Mouse (Mus musculus): ENCODE measurements at regions not wholly inside any gene's neighbourhood (a gene's known extent, or its start where the extent isn't known, plus 50 kb on each side); places are given as distances from the start of the nearest gene placed in this dataset.

DNA sequence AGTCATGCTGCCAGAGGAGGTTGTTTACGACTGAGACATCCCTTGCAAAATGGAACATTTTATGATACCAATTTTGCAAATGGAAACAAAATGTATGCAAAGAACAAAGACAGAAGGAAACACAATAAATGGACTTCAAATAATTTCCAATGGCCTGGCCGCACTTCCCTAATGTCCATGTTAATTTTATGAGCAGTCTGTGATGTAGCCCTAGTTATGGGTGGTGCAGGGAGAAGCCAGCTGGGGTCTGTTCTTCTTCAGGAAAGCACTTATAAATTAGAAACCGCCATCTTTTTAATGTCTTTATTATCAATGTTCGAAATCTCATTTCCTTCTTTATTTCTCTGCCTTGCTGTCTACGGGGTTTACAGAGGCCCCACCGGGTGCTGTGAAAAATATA is 51.0 kb upstream of the Jak1 start:
- 0 out of 2 replicates have a peak, but pooled peaks cover 3% of the 10 kb centered on the region for H3K27me3 ChIP-seq
- H3K27ac ChIP-seq (replicated peaks), result no peak overlapping the region
- 80% methylated on average over 6 of the region's 6 CpGs for WGBS
- H3K9me3 ChIP-seq (replicated peaks), result no peaks in the 10 kb centered on the region
- H3K36me3 ChIP-seq, result no peaks in the 10 kb centered on the region
- no peak for ATAC-seq (ENCODE audit: insufficient number of reproducible peaks, low FRiP score, low TSS enrichment, low read depth)
- no peak overlapping the region for H3K4me2 ChIP-seq (replicated peaks)
- no peak overlapping the region for H3K4me3 ChIP-seq (replicated peaks)
- H3K9ac ChIP-seq, result no peak overlapping the region
- no peaks in the 10 kb centered on the region for H3K4me1 ChIP-seq

MicroRNAs encoded in the stretch of these regions (microRNA counts, 519-probe panel; counts per million panel counts)
- microRNA mmu-miR-101a, result 1,575 counts per million, percentile 15 among the panel's probes with 10 or more counts

Small RNA genes lying in the stretch of these regions (microRNA-seq; reads per million reads assigned to microRNA genes)
- 136 reads per million, percentile 58 among the genes with 10 or more reads in this experiment for gene Mir101a (ENCODE audit: borderline number of aligned reads)
